Mouse (Mus musculus): ENCODE measurements around the gene Fam213b. TPM values are rescaled to one million over a fixed set of nuclear protein-coding genes. Genes with fewer than 3 reads are reported as not detected.

The Fam213b gene
- polyA plus RNA-seq, 1 experiment: 33.6 TPM

GRCm38 (mm10) chr4:154934800-154935199, 35.9 kb upstream of the Fam213b start:
- Histone ChIP-seq H3K36me3 (ENCODE audit: control insufficient read depth, insufficient read depth, low read length) (no peaks in the 10 kb centered on the region), H3K4me1 (ENCODE audit: control insufficient read depth, insufficient read depth, insufficient read length) (peaks cover 10% of the 10 kb centered on the region), H3K27me3 (ENCODE audit: control insufficient read depth, insufficient read depth, low read length) (no peaks in the 10 kb centered on the region), H3K4me3 (ENCODE audit: extremely low read depth, insufficient read depth, insufficient read length) (no peak overlapping the region), H3K27ac (ENCODE audit: insufficient read depth, low read length) (peak overlapping the region; percentile 50)
- 78% methylated on average over 2 of the region's 2 CpGs for WGBS
- DNase-seq (ENCODE audit: low read depth in 1 of 2, low spot score in 2 of 2): no peak
- TF ChIP-seq CTCF (IDR thresholded peaks at IDR 0.05; ENCODE audit: extremely low read depth, insufficient read depth, insufficient read length, insufficient replicate concordance): no peak
- no peak for TF ChIP-seq POLR2A (IDR thresholded peaks at IDR 0.05; ENCODE audit: low read depth, low read length)

GRCm38 (mm10) chr4:154933306-154933907, 34.5 kb upstream of the Fam213b start:
- 84% methylated on average over 13 of the region's 13 CpGs for WGBS
- Histone ChIP-seq H3K27ac (ENCODE audit: insufficient read depth, low read length) (peak overlapping the region; percentile 43), H3K4me1 (ENCODE audit: control insufficient read depth, insufficient read depth, insufficient read length) (peaks cover 22% of the 10 kb centered on the region), H3K4me3 (ENCODE audit: extremely low read depth, insufficient read depth, insufficient read length) (no peak overlapping the region), H3K36me3 (ENCODE audit: control insufficient read depth, insufficient read depth, low read length) (no peaks in the 10 kb centered on the region), H3K27me3 (ENCODE audit: control insufficient read depth, insufficient read depth, low read length) (no peaks in the 10 kb centered on the region)
- no peak for DNase-seq (ENCODE audit: low read depth in 1 of 2, low spot score in 2 of 2)
- TF ChIP-seq POLR2A (IDR thresholded peaks at IDR 0.05; ENCODE audit: low read depth, low read length): no peak
- no peak for TF ChIP-seq CTCF (IDR thresholded peaks at IDR 0.05; ENCODE audit: extremely low read depth, insufficient read depth, insufficient read length, insufficient replicate concordance)

- H3K27ac ChIP-seq (ENCODE audit: insufficient read depth, low read length): peak overlapping the region; percentile 93
- peaks cover 12% of the 10 kb centered on the region for H3K36me3 ChIP-seq (ENCODE audit: control insufficient read depth, insufficient read depth, low read length)
- H3K27me3 ChIP-seq (ENCODE audit: control insufficient read depth, insufficient read depth, low read length): no peaks in the 10 kb centered on the region
- 0 out of 2 replicates have a peak overlapping the region, but pooled peaks have one; percentile 12 for H3K4me3 ChIP-seq (ENCODE audit: extremely low read depth, insufficient read depth, insufficient read length)
- 32% methylated on average over 12 of the region's 12 CpGs for WGBS
- TF ChIP-seq POLR2A (IDR thresholded peaks at IDR 0.05; ENCODE audit: low read depth, low read length) (no peak), CTCF (IDR thresholded peaks at IDR 0.05; ENCODE audit: extremely low read depth, insufficient read depth, insufficient read length, insufficient replicate concordance) (no peak)
- DNase-seq (ENCODE audit: low read depth in 1 of 2, low spot score in 2 of 2): no peak
- peaks cover 19% of the 10 kb centered on the region; the same call in 1 of the 2 replicates for H3K4me1 ChIP-seq (ENCODE audit: control insufficient read depth, insufficient read depth, insufficient read length)
These were observed 30.2 kb upstream of the Fam213b start for GRCm38 (mm10) chr4:154929088-154929660.

- Histone ChIP-seq H3K27me3 (ENCODE audit: control insufficient read depth, insufficient read depth, low read length) (no peaks in the 10 kb centered on the region), H3K4me3 (ENCODE audit: extremely low read depth, insufficient read depth, insufficient read length) (peak within 1 kb of the TSS; percentile 77), H3K27ac (ENCODE audit: insufficient read depth, low read length) (peak within 1 kb of the TSS; percentile 93), H3K4me1 (ENCODE audit: control insufficient read depth, insufficient read depth, insufficient read length) (peaks cover 19% of the 10 kb centered on the region; the same call in 1 of the 2 replicates), H3K36me3 (ENCODE audit: control insufficient read depth, insufficient read depth, low read length) (peaks cover 17% of the 10 kb centered on the region)
- WGBS: 36% methylated on average over 12 of the region's 12 CpGs
- TF ChIP-seq POLR2A (IDR thresholded peaks at IDR 0.05; ENCODE audit: low read depth, low read length) (no peak), CTCF (IDR thresholded peaks at IDR 0.05; ENCODE audit: extremely low read depth, insufficient read depth, insufficient read length, insufficient replicate concordance) (no peak)
- DNase-seq (ENCODE audit: low read depth in 1 of 2, low spot score in 2 of 2): no peak
These were observed 29.6 kb upstream of the Fam213b start, which contains the start of gene Tnfrsf14 for GRCm38 (mm10) chr4:154928395-154929087. Gene Tnfrsf14, minus strand, starts transcription at chr4:154928563.

- 0% methylated on average over 5 of the region's 5 CpGs for WGBS
- peaks cover 23% of the 10 kb centered on the region for H3K36me3 ChIP-seq (ENCODE audit: control insufficient read depth, insufficient read depth, low read length)
- no peaks in the 10 kb centered on the region for H3K27me3 ChIP-seq (ENCODE audit: control insufficient read depth, insufficient read depth, low read length)
- H3K4me1 ChIP-seq (ENCODE audit: control insufficient read depth, insufficient read depth, insufficient read length): peaks cover 19% of the 10 kb centered on the region; the same call in 1 of the 2 replicates
- H3K4me3 ChIP-seq (ENCODE audit: extremely low read depth, insufficient read depth, insufficient read length): peak overlapping the region; percentile 77
- H3K27ac ChIP-seq (ENCODE audit: insufficient read depth, low read length): peak overlapping the region; percentile 93
- TF ChIP-seq POLR2A (IDR thresholded peaks at IDR 0.05; ENCODE audit: low read depth, low read length) (no peak), CTCF (IDR thresholded peaks at IDR 0.05; ENCODE audit: extremely low read depth, insufficient read depth, insufficient read length, insufficient replicate concordance) (no peak)
- peak; percentile 38 to 45 for DNase-seq (ENCODE audit: low read depth in 1 of 2, low spot score in 2 of 2)
These were observed 29.0 kb upstream of the Fam213b start for GRCm38 (mm10) chr4:154927899-154928337.

- DNase-seq (ENCODE audit: low read depth in 1 of 2, low spot score in 2 of 2): no peak
- peaks cover 19% of the 10 kb centered on the region; the same call in 1 of the 2 replicates for H3K4me1 ChIP-seq (ENCODE audit: control insufficient read depth, insufficient read depth, insufficient read length)
These were observed 28.3 kb upstream of the Fam213b start for GRCm38 (mm10) chr4:154926969-154927898.

More at GRCm38 (mm10) chr4:154926969-154927898, 28.3 kb upstream of the Fam213b start:
- H3K27me3 ChIP-seq (ENCODE audit: control insufficient read depth, insufficient read depth, low read length): no peaks in the 10 kb centered on the region
- peak overlapping the region; percentile 77 for H3K4me3 ChIP-seq (ENCODE audit: extremely low read depth, insufficient read depth, insufficient read length)
- TF ChIP-seq POLR2A (IDR thresholded peaks at IDR 0.05; ENCODE audit: low read depth, low read length) (no peak), CTCF (IDR thresholded peaks at IDR 0.05; ENCODE audit: extremely low read depth, insufficient read depth, insufficient read length, insufficient replicate concordance) (no peak)
- peaks cover 28% of the 10 kb centered on the region for H3K36me3 ChIP-seq (ENCODE audit: control insufficient read depth, insufficient read depth, low read length)
- WGBS: 24% methylated on average over 9 of the region's 9 CpGs
- H3K27ac ChIP-seq (ENCODE audit: insufficient read depth, low read length): peak overlapping the region; percentile 93
